Mouse (Mus musculus) ES-CJ7 (cell line): Measurements from ENCODE around the gene Pard3b.

Experiments
- DNase-seq: peaks from one replicate; pipeline ENCODE4 v3.0.0; 2011; ENCODE audit warnings: low read depth, low spot score

The Pard3b gene

GRCm38 (mm10) chr1:62449193-62449875 lies 810.7 kb downstream of the Pard3b start:
- DNase-seq, result no peak

- no peak for DNase-seq
Observed at GRCm38 (mm10) chr1:62465536-62465935, 826.9 kb downstream of the Pard3b start.

- DNase-seq, result no peak
Observed at GRCm38 (mm10) chr1:62466544-62466943, 827.9 kb downstream of the Pard3b start.

- DNase-seq, result no peak
Observed at GRCm38 (mm10) chr1:62483059-62483458, 844.4 kb downstream of the Pard3b start.

- DNase-seq, result no peak
Observed at GRCm38 (mm10) chr1:62488871-62489270, 850.2 kb downstream of the Pard3b start.

GRCm38 (mm10) chr1:62499146-62499545 lies 860.5 kb downstream of the Pard3b start:
- DNase-seq, result no peak

- DNase-seq, result no peak
Observed at GRCm38 (mm10) chr1:62510501-62510900, 871.9 kb downstream of the Pard3b start.

GRCm38 (mm10) chr1:62511681-62512080 lies 873.1 kb downstream of the Pard3b start:
- no peak for DNase-seq

- DNase-seq, result no peak
Observed at GRCm38 (mm10) chr1:62518621-62519213, 880.1 kb downstream of the Pard3b start.

- DNase-seq, result no peak
Observed at GRCm38 (mm10) chr1:62521368-62521767, 882.7 kb downstream of the Pard3b start.

GRCm38 (mm10) chr1:62522761-62523160 lies 884.1 kb downstream of the Pard3b start:
- no peak for DNase-seq

GRCm38 (mm10) chr1:62527788-62528187 lies 889.2 kb downstream of the Pard3b start:
- no peak for DNase-seq

- DNase-seq, result no peak
Observed at GRCm38 (mm10) chr1:62529941-62530340, 891.3 kb downstream of the Pard3b start.

GRCm38 (mm10) chr1:62532426-62533126 lies 894.0 kb downstream of the Pard3b start:
- no peak for DNase-seq

- DNase-seq, result no peak
Observed at GRCm38 (mm10) chr1:62548953-62549352, 910.3 kb downstream of the Pard3b start.

- DNase-seq, result no peak
Observed at GRCm38 (mm10) chr1:62550546-62550945, 911.9 kb downstream of the Pard3b start.

- no peak for DNase-seq
Observed at GRCm38 (mm10) chr1:62551516-62551915, 912.9 kb downstream of the Pard3b start.

- DNase-seq, result no peak
Observed at GRCm38 (mm10) chr1:62555838-62556237, 917.2 kb downstream of the Pard3b start.

- DNase-seq, result no peak
Observed at GRCm38 (mm10) chr1:62562987-62563386, 924.4 kb downstream of the Pard3b start.

GRCm38 (mm10) chr1:62564245-62565119 lies 925.9 kb downstream of the Pard3b start:
- peak; percentile 27 for DNase-seq

- DNase-seq, result no peak
Observed at GRCm38 (mm10) chr1:62565120-62565809, 926.6 kb downstream of the Pard3b start.
